Mouse (Mus musculus): ENCODE results near the gene Pikfyve. TPM values are rescaled to one million over a fixed set of nuclear protein-coding genes. Genes with fewer than 3 reads are reported as not detected.

Gene Pikfyve
- polyA plus RNA-seq, 1 experiment from 2014 or later, result 10.7 TPM

DNA sequence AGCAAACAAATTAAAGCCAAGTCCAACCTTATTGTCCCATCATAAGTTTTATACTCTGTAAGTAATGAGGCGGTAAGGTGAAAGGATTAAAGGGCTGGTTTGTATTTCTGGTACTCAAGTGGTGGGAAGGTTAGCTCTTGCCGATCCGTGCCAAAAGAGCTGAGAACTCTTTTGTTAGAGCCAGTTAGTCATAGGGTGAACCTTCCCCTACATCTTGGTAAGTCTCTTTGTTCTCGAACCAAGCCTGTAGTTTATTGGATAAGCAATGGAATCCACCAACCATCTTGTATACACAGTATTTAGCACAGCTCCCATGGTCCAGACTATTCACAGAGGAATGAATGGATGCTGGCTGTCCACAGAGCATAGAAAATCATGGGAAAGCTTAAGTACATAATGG, 14.9 kb upstream of the Pikfyve start:
- 87% methylated on average over 4 of the region's 4 CpGs for WGBS
- Histone ChIP-seq H3K36me3 (peaks cover 59% of the 10 kb centered on the region), H3K4me3 (replicated peaks) (no peak overlapping the region), H3K4me2 (replicated peaks) (no peak overlapping the region), H3K27me3 (no peaks in the 10 kb centered on the region), H3K9me3 (replicated peaks) (no peaks in the 10 kb centered on the region), H3K4me1 (no peaks in the 10 kb centered on the region), H3K27ac (replicated peaks) (no peak overlapping the region), H3K9ac (no peak overlapping the region)
- ATAC-seq (ENCODE audit: insufficient number of reproducible peaks, low FRiP score, low TSS enrichment, low read depth), result no peak

DNA sequence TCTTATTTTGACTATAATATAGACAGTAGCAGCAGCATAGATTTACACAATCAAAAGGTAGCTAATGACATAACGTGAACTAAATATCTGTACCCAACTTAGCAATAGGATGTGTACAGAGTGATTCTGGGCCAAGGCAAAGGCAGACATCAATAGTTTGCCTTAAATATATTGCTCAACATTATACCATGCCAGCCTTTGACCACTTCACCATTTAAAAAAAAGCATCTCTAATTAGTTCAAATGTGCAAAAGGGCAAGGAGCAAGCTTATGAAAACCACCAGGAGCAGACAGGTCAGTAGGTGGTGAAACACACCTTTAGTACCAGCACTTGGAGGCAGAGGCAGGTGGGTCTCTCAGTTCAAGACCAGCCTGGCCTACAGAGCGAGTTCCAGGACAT, 12.8 kb upstream of the Pikfyve start:
- WGBS, result 92% methylated on average over 2 of the region's 2 CpGs
- Histone ChIP-seq H3K36me3 (peaks cover 41% of the 10 kb centered on the region), H3K4me1 (0 out of 2 replicates have a peak, but pooled peaks cover 9% of the 10 kb centered on the region), H3K9ac (no peak overlapping the region), H3K27me3 (no peaks in the 10 kb centered on the region), H3K9me3 (replicated peaks) (no peaks in the 10 kb centered on the region), H3K4me3 (replicated peaks) (no peak overlapping the region), H3K27ac (replicated peaks) (no peak overlapping the region), H3K4me2 (replicated peaks) (no peak overlapping the region)
- ATAC-seq (ENCODE audit: insufficient number of reproducible peaks, low FRiP score, low TSS enrichment, low read depth), result no peak

DNA sequence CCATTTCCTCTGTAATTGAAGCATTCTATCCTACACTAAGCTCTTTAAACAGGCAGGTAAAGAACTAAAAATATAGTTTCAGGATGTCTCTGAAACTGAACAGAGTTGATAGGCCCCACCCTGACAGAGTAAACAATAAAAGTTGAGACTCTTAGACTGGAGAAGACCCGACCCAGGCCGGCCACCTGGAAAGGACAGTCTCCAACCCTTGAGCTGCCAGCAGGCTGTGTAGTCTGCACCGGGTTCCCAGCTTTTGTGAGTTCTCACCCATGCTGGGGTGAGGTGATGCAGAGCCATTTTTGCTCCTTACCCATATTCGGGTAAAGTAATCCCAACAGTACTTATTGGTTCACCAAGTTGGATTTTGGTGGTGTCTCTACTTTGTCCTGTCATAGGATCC, 10.3 kb upstream of the Pikfyve start:
- Histone ChIP-seq H3K4me1 (0 out of 2 replicates have a peak, but pooled peaks cover 9% of the 10 kb centered on the region), H3K36me3 (peaks cover 20% of the 10 kb centered on the region; the same call in 1 of the 2 replicates), H3K27me3 (no peaks in the 10 kb centered on the region), H3K4me3 (replicated peaks) (no peak overlapping the region), H3K9me3 (replicated peaks) (no peaks in the 10 kb centered on the region), H3K4me2 (replicated peaks) (no peak overlapping the region), H3K9ac (no peak overlapping the region), H3K27ac (replicated peaks) (no peak overlapping the region)
- 83% methylated on average over 4 of the region's 4 CpGs for WGBS
- no peak for ATAC-seq (ENCODE audit: insufficient number of reproducible peaks, low FRiP score, low TSS enrichment, low read depth)

DNA sequence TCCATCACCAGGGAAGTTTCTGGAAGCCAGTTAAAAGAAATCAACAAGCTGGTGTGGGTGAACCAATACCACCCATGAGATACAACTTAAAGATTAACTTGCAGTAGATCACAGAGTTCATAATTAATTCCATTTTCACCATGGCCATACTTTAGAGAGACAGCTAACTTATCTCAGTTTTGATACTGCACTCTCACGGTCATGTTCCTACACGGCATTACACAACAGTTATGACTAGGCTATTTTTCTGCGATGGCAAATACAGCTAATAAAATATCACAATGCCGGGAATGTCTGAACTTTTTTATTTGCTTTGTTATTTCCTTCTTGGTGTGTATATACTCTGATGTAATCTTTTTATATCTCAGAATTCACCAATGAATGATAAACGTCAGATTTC, 9.6 kb upstream of the Pikfyve start:
- ATAC-seq (ENCODE audit: insufficient number of reproducible peaks, low FRiP score, low TSS enrichment, low read depth), result no peak
- Histone ChIP-seq H3K27ac (replicated peaks) (no peak overlapping the region), H3K36me3 (peaks cover 16% of the 10 kb centered on the region; the same call in 1 of the 2 replicates), H3K9me3 (replicated peaks) (no peaks in the 10 kb centered on the region), H3K4me2 (replicated peaks) (no peak overlapping the region), H3K9ac (no peak overlapping the region), H3K27me3 (no peaks in the 10 kb centered on the region), H3K4me3 (replicated peaks) (no peak overlapping the region), H3K4me1 (0 out of 2 replicates have a peak, but pooled peaks cover 9% of the 10 kb centered on the region)
- WGBS, result 67% methylated on average over 5 of the region's 5 CpGs

DNA sequence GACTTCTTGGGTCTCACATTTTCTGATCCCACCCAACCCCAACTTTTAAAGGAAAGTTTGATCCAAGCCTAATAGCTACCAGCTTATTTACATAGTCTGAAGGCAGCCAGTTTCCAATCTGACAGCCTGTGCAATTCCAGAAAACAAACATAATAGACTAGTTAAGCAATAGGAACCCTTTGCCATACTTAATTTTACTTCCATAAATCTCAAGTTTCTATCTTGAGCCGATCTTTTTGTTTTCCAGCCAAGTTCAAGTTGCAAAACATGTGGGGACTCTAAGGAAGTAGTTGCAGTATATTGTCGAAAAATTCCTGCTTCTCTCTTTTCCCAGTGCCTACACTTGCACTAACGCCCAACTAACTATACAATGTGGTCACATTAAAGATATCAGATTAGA, 9.0 kb upstream of the Pikfyve start:
- Histone ChIP-seq H3K4me2 (replicated peaks) (peak overlapping the region; percentile 66), H3K4me3 (replicated peaks) (peak overlapping the region; percentile 78), H3K9ac (0 out of 2 replicates have a peak overlapping the region, but pooled peaks have one; percentile 28), H3K9me3 (replicated peaks) (no peaks in the 10 kb centered on the region), H3K36me3 (peaks cover 14% of the 10 kb centered on the region; the same call in 1 of the 2 replicates), H3K27me3 (no peaks in the 10 kb centered on the region), H3K4me1 (0 out of 2 replicates have a peak, but pooled peaks cover 9% of the 10 kb centered on the region), H3K27ac (replicated peaks) (peak overlapping the region; percentile 98)
- 10% methylated on average over 3 of the region's 3 CpGs for WGBS
- no peak for ATAC-seq (ENCODE audit: insufficient number of reproducible peaks, low FRiP score, low TSS enrichment, low read depth)

DNA sequence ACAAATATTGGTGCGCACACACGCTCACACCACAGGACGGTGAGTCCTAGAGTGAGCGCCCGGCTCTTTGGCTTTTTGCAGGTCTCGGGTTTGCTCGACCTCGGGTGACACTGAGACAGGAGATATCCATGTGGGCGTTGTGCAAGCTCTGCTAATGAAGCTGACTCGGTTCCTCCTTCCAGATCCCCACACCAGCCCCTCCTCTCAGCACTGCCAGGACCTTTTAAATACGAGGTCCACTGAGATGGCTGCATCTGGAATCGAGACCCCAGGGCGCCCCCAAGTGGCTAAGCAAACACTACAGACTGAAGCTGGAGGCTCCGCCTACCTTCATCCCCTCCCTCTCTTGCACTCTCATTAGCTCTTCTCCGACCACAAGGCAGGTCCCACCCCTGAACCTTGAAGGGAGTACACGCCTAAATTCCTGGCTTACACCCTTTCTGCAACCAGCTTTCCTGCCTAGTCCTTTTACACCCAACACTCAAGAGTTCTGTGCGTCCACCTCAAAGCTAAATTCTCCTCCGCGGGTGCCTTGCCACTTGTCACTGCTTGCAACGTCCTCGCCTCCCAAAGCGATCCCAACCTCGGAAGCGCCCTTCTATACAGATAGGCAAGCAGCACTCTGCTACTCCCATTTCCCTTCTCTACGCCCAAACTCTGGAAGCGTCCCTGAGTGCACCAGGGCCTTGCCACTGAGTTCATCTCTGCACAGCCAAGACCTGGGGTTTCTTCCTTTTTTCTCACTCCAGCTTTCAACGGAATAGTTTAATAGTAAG, 8.2 kb upstream of the Pikfyve start:
- H3K4me1 ChIP-seq, result 0 out of 2 replicates have a peak, but pooled peaks cover 9% of the 10 kb centered on the region
- H3K4me3 ChIP-seq (replicated peaks), result peak overlapping the region; percentile 78
- peak; percentile 90 for ATAC-seq (ENCODE audit: insufficient number of reproducible peaks, low FRiP score, low TSS enrichment, low read depth)
- no peaks in the 10 kb centered on the region for H3K27me3 ChIP-seq
- 3% methylated on average over 27 of the region's 27 CpGs for WGBS
- peaks cover 10% of the 10 kb centered on the region; the same call in 1 of the 2 replicates for H3K36me3 ChIP-seq
- peak overlapping the region; percentile 69 for H3K9ac ChIP-seq
- H3K4me2 ChIP-seq (replicated peaks), result peak overlapping the region; percentile 66
- H3K27ac ChIP-seq (replicated peaks), result peak overlapping the region; percentile 98
- no peaks in the 10 kb centered on the region for H3K9me3 ChIP-seq (replicated peaks)

DNA sequence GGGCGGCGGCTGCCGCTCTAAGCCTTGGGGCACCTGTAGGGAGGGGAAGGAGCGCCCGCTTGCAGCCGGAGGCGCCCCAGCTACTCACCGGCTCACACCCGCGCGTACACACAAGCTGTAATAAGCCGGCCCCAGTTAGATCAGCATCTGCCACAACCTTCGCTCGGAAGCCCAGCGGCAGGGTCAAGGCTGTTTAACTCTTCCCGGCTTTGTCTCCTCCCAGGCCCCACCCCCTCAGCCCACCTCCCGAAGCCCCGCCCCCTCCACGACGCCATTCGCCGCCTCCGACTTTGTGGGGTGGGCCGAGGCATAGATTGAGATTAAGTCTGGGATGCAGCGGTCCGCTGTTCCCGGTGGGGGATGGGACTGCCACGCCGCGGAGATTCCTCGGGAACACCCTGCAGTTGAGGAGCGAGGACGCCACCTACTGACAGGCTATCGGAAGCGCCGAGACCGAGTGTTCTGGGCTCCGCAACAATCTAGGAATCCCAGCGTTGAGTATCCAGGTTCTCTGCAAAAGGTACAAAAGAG, 7.5 kb upstream of the Pikfyve start:
- ATAC-seq (ENCODE audit: insufficient number of reproducible peaks, low FRiP score, low TSS enrichment, low read depth), result peak; percentile 95
- Histone ChIP-seq H3K9me3 (replicated peaks) (no peaks in the 10 kb centered on the region), H3K9ac (peak overlapping the region; percentile 69), H3K4me3 (replicated peaks) (peak overlapping the region; percentile 78), H3K27me3 (no peaks in the 10 kb centered on the region), H3K4me1 (0 out of 2 replicates have a peak, but pooled peaks cover 9% of the 10 kb centered on the region), H3K4me2 (replicated peaks) (peak overlapping the region; percentile 66), H3K27ac (replicated peaks) (peak overlapping the region; percentile 98), H3K36me3 (peaks cover 6% of the 10 kb centered on the region; the same call in 1 of the 2 replicates)
- WGBS, result under 1% methylated on average over 39 of the region's 39 CpGs

DNA sequence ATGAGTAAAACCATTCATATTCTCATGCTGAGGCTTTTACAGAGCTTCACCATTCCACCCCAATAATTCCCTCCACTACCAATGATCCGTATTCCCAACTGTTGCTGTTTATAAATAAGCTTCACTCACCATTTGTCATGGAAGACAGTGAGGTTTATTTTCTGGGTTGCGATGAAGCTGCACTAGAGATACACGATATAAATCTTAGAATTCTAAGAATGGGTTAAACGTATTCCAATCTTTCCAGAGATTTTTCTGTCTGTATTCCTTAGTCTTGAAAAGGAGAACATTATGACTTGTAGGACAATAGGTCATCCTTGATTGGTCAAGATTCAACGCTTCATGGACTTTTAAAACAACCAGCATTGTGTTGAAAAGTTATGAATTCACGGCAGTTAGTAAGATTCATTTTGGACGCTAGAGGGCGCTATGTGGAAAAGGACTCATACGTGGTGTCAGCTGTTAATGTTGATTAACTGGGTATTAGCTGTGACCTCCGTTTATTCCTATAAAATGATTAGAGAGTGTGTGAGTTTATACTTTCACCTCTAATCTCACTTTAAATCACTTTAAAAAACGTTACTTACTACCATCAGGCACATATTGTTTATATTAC, 6.7 kb upstream of the Pikfyve start:
- Histone ChIP-seq H3K4me1 (0 out of 2 replicates have a peak, but pooled peaks cover 9% of the 10 kb centered on the region), H3K9me3 (replicated peaks) (no peaks in the 10 kb centered on the region), H3K36me3 (peaks cover under 1% of the 10 kb centered on the region; the same call in 1 of the 2 replicates), H3K9ac (peak overlapping the region; percentile 54), H3K27me3 (no peaks in the 10 kb centered on the region), H3K27ac (replicated peaks) (peak overlapping the region; percentile 98), H3K4me3 (replicated peaks) (peak overlapping the region; percentile 78), H3K4me2 (replicated peaks) (peak overlapping the region; percentile 66)
- WGBS, result 3% methylated on average over 11 of the region's 11 CpGs
- no peak for ATAC-seq (ENCODE audit: insufficient number of reproducible peaks, low FRiP score, low TSS enrichment, low read depth)

DNA sequence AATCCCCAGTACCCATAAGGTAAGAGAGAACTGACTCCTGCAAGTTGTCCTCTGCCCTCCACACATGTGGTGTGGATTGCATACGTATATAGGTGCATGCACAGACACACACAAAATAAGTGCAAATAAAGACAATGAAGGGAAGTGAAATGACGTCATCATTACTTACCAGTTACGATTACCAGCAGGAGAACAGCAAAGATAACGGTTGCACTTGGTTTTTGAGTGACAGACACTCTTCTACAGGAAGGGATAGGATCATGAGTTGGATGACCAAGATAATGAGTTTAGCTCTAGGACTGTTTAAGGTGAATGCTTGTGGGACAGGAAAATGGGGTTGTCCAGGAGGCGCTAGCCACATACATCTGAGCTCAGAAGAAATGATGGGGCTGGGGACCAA, 5.0 kb upstream of the Pikfyve start:
- no peak overlapping the region for H3K4me2 ChIP-seq (replicated peaks)
- H3K36me3 ChIP-seq, result no peaks in the 10 kb centered on the region
- WGBS, result 88% methylated on average over 5 of the region's 5 CpGs
- no peaks in the 10 kb centered on the region for H3K9me3 ChIP-seq (replicated peaks)
- H3K27me3 ChIP-seq, result no peaks in the 10 kb centered on the region
- 0 out of 2 replicates have a peak, but pooled peaks cover 14% of the 10 kb centered on the region for H3K4me1 ChIP-seq
- no peak overlapping the region for H3K27ac ChIP-seq (replicated peaks)
- H3K4me3 ChIP-seq (replicated peaks), result no peak overlapping the region
- H3K9ac ChIP-seq, result no peak overlapping the region
- ATAC-seq (ENCODE audit: insufficient number of reproducible peaks, low FRiP score, low TSS enrichment, low read depth), result no peak

DNA sequence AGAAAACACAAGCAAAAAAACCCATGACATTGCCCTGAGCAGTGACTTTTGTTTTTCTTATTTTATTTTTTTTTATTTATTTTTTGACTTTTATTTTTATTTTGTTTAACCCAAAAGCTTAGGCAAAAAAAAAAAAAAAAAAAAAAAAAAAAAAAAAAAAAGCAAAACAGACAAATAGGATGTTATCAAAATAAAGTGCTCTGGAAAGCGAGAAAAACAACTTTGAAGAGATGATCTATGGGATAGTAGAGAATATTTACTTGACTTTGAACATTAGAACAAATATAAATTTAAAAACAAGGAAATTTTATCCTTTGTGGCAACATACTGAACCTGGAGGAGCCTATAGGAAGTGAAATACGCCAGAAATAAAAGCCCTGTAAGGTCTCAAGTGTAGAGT, 2.5 kb upstream of the Pikfyve start:
- Histone ChIP-seq H3K4me2 (replicated peaks) (no peak overlapping the region), H3K9me3 (replicated peaks) (no peaks in the 10 kb centered on the region), H3K4me3 (replicated peaks) (no peak overlapping the region), H3K9ac (no peak overlapping the region), H3K27ac (replicated peaks) (no peak overlapping the region), H3K36me3 (no peaks in the 10 kb centered on the region), H3K4me1 (0 out of 2 replicates have a peak, but pooled peaks cover 14% of the 10 kb centered on the region), H3K27me3 (no peaks in the 10 kb centered on the region)
- WGBS, result 86% methylated on average over 2 of the region's 2 CpGs
- ATAC-seq (ENCODE audit: insufficient number of reproducible peaks, low FRiP score, low TSS enrichment, low read depth), result no peak

DNA sequence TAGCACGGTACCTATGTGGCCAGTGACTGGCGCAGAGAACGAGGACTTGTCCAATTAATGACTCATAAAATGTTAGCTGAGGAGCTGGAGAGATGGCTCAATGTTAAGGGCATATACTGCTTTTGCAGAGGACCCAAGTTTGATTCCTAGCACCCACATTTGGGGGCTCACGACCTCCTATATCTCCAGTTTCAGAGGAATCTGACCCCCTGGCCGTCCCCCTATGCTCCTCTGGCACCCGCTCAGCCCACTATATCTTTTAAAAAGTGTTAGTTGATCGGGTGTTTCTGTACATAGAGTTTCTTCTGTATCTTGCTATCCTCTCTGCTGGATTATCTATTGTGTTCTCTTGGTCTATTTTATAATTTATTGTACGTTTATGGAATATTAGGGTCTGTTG, 1.5 kb upstream of the Pikfyve start:
- no peak overlapping the region for H3K4me3 ChIP-seq (replicated peaks)
- H3K27ac ChIP-seq (replicated peaks), result no peak overlapping the region
- no peak for ATAC-seq (ENCODE audit: insufficient number of reproducible peaks, low FRiP score, low TSS enrichment, low read depth)
- H3K27me3 ChIP-seq, result no peaks in the 10 kb centered on the region
- H3K9me3 ChIP-seq (replicated peaks), result no peaks in the 10 kb centered on the region
- no peak overlapping the region for H3K4me2 ChIP-seq (replicated peaks)
- WGBS, result 87% methylated on average over 8 of the region's 8 CpGs
- no peak overlapping the region for H3K9ac ChIP-seq
- H3K36me3 ChIP-seq, result no peaks in the 10 kb centered on the region
- 0 out of 2 replicates have a peak, but pooled peaks cover 14% of the 10 kb centered on the region for H3K4me1 ChIP-seq

Measured in embryonic facial prominence, embryonic 15.5 days (tissue).